Mouse (Mus musculus) myocyte (in vitro differentiated cells): ENCODE data around the gene Sh3bp4. TPM values are rescaled to one million over a fixed set of nuclear protein-coding genes. Genes with fewer than 3 reads are reported as not detected.

Experiments used
- H3K27me3 ChIP-seq: one replicate; pipeline ENCODE4 v1.6.1; 2011; ENCODE audit not compliant: control insufficient read depth, insufficient read depth, insufficient read length
- H3K36me3 ChIP-seq: one replicate; pipeline ENCODE4 v1.6.1; 2011; ENCODE audit not compliant: control insufficient read depth, insufficient read depth
- H3K4me2 ChIP-seq: one replicate; pipeline ENCODE4 v1.6.1; 2011; ENCODE audit warnings: low read depth, control low read depth
- H3K4me3 ChIP-seq: one replicate; pipeline ENCODE4 v1.5.1; 2011; ENCODE audit warnings: mild to moderate bottlenecking, control low read depth, moderate library complexity
- H3K79me2 ChIP-seq: one replicate; pipeline ENCODE4 v1.6.1; 2011; ENCODE audit not compliant: control insufficient read depth, insufficient read depth
- H3ac ChIP-seq: one replicate; pipeline ENCODE4 v1.6.1; 2011; ENCODE audit not compliant: control insufficient read depth, insufficient read length
- CEBPB ChIP-seq: IDR thresholded peaks from 2 replicates; pipeline ENCODE4 v1.6.1; 2011; ENCODE audit warnings: mild to moderate bottlenecking, moderate library complexity; ENCODE audit not compliant: poor library complexity, insufficient read depth, severe bottlenecking
- E2F4 ChIP-seq: IDR thresholded peaks from one replicate; pipeline ENCODE4 v1.6.1; 2011; ENCODE audit warnings: mild to moderate bottlenecking, control low read depth, moderate library complexity; ENCODE audit not compliant: insufficient read depth
- MAX ChIP-seq: IDR thresholded peaks from one replicate; pipeline ENCODE4 v1.6.1; 2011; ENCODE audit warnings: low read depth, mild to moderate bottlenecking, control low read depth
- MYOD1 ChIP-seq, 3 experiments: IDR thresholded peaks; one replicate each; pipeline ENCODE4 v1.6.1; 2011; ENCODE audit warnings: control low read depth in 2 of 3, low read depth in 2 of 3, mild to moderate bottlenecking in 2 of 3, moderate library complexity in 1 of 3; ENCODE audit not compliant: insufficient read length in 2 of 3, control insufficient read depth in 1 of 3
- MYOG ChIP-seq, 3 experiments: IDR thresholded peaks; one replicate each; pipeline ENCODE4 v1.6.1; 2011; ENCODE audit warnings: control low read depth in 2 of 3, low read depth in 2 of 3, mild to moderate bottlenecking in 2 of 3; ENCODE audit not compliant: insufficient read length in 2 of 3, control insufficient read depth in 1 of 3, insufficient read depth in 1 of 3
- POLR2A ChIP-seq: IDR thresholded peaks from one replicate; pipeline ENCODE4 v1.6.1; 2011; ENCODE audit warnings: low read depth, mild to moderate bottlenecking, control low read depth, moderate library complexity; ENCODE audit not compliant: insufficient read length
- POLR2AphosphoS2 ChIP-seq: IDR thresholded peaks from one replicate; pipeline ENCODE4 v1.6.1; 2011; ENCODE audit warnings: low read depth, control low read depth; ENCODE audit not compliant: insufficient read length
- REST ChIP-seq: IDR thresholded peaks from one replicate; pipeline ENCODE4 v1.6.1; 2011; ENCODE audit warnings: mild to moderate bottlenecking, control low read depth, moderate library complexity; ENCODE audit not compliant: insufficient read depth, insufficient read length
- SRF ChIP-seq: IDR thresholded peaks from one replicate; pipeline ENCODE4 v1.6.1; 2011; ENCODE audit warnings: low read depth; ENCODE audit not compliant: control insufficient read depth, insufficient read length
- TCF12 ChIP-seq: IDR thresholded peaks from one replicate; pipeline ENCODE4 v1.6.1; 2011; ENCODE audit warnings: mild to moderate bottlenecking, control low read depth; ENCODE audit not compliant: poor library complexity, insufficient read depth, severe bottlenecking
- TCF3 ChIP-seq: IDR thresholded peaks from one replicate; pipeline ENCODE4 v1.6.1; 2011; ENCODE audit warnings: low read depth, control low read depth; ENCODE audit not compliant: insufficient read length
- USF1 ChIP-seq: IDR thresholded peaks from one replicate; pipeline ENCODE4 v1.6.1; 2011; ENCODE audit warnings: low read depth, mild to moderate bottlenecking, control low read depth, moderate library complexity
- polyA plus RNA-seq: library from polyadenylated mRNA; unstranded; fragments of >200 nt; fragmentation: generic; extraction: Trizol; gene quantifications from one replicate; pipeline ENCODE4 v1.2.1, GENCODE M21; 2012; ENCODE audit warnings: missing spikeins

Sh3bp4 gene
- polyA plus RNA-seq, 1 experiment = 23.2 TPM

DNA sequence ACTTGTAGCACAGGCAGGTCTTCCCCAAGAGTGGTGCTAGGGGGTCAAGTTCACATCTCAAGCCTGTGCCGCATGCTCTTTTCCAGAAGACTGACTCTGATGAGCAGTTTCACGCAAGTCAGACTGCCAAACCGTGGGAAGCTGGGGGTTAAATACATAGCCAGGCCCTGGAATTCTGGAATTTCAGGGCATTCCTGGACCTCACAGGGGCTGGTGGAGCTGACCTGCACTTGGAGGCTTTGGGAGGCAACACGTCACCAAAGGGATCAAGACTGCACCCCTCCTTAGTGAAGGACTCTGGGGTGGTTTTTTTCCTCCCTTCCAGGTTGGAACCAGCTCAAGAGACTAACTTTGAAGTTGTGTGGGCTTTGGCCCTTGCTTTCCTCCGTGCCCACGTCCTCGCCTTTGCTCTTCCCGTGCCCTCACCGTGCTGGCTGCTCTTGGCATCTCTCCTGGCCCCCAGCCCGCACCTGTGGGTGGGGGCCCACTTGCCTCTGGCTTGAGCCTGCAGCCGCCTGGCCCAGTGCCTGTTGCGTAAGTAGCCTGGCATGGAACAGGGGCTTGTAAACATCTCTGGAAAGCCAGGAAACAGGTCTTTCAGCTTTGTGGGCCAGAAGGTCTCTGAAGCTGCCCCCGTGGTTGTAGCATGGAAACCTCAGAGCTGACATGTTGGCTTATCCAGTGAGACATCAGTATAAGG lies 34.0 kb downstream of the Sh3bp4 start:
- Histone ChIP-seq H3K4me3 (no peak overlapping the region), H3K27me3 (no peaks in the 10 kb centered on the region), H3K36me3 (peaks cover 4% of the 10 kb centered on the region), H3K79me2 (peaks cover 55% of the 10 kb centered on the region), H3K4me2 (no peak overlapping the region), H3ac (no peak overlapping the region)
- TF ChIP-seq E2F4 (no peak), CEBPB (0 out of 2 replicates have a peak, but pooled peaks have one; percentile 15)

GRCm38 (mm10) chr1:89105891-89106830 lies 35.9 kb downstream of the Sh3bp4 start:
- Histone ChIP-seq H3ac (no peak overlapping the region), H3K36me3 (peaks cover 4% of the 10 kb centered on the region), H3K27me3 (no peaks in the 10 kb centered on the region), H3K79me2 (peaks cover 59% of the 10 kb centered on the region), H3K4me2 (no peak overlapping the region), H3K4me3 (no peak overlapping the region)
- no peak for TF ChIP-seq POLR2A
- peak in 1 of 3 experiments; percentile 8 for TF ChIP-seq MYOD1 (IDR thresholded peaks at IDR 0.05; ENCODE audit: control insufficient read depth in 1 of 3, insufficient read length in 2 of 3, low read depth in 2 of 3)

DNA sequence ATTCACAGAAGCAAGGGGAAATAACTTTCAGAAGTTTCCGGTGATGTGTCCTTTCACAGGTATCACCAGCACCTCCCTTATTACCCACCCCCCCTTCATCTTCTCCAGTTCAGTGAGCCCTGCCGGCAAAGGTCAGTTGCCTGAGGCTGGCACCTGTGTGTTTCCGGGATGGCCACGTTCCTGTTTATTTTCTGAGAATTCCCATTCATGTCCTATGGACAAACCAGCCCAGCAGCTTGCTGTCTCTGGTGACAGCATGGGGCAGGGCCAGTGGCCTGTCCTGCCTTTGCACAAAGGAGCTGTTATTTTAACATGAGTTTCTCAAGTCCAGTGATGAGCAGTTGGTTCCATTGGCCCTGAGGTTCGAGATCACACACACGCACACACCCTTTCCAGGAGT lies 37.3 kb downstream of the Sh3bp4 start:
- peaks cover 11% of the 10 kb centered on the region for H3K36me3 ChIP-seq
- no peak overlapping the region for H3K4me3 ChIP-seq
- H3K27me3 ChIP-seq = no peaks in the 10 kb centered on the region
- no peak for TF ChIP-seq MYOD1 (IDR thresholded peaks at IDR 0.05; ENCODE audit: control insufficient read depth in 1 of 3, insufficient read length in 2 of 3, low read depth in 2 of 3)
- TF ChIP-seq E2F4 = no peak
- TF ChIP-seq POLR2AphosphoS2 = no peak
- TF ChIP-seq USF1 = no peak
- TF ChIP-seq REST = no peak
- TF ChIP-seq MAX = no peak
- TF ChIP-seq SRF = no peak
- H3K79me2 ChIP-seq = peaks cover 63% of the 10 kb centered on the region
- no peak overlapping the region for H3ac ChIP-seq
- H3K4me2 ChIP-seq = peak overlapping the region; percentile 72

- Histone ChIP-seq H3ac (no peak overlapping the region), H3K27me3 (no peaks in the 10 kb centered on the region), H3K4me2 (peak overlapping the region; percentile 72), H3K36me3 (peaks cover 11% of the 10 kb centered on the region), H3K4me3 (no peak overlapping the region), H3K79me2 (peaks cover 64% of the 10 kb centered on the region)
- no peak for TF ChIP-seq MAX
- TF ChIP-seq TCF3 = no peak
- no peak for TF ChIP-seq TCF12
- no peak for TF ChIP-seq POLR2AphosphoS2
- no peak for TF ChIP-seq POLR2A
- TF ChIP-seq SRF = peak; percentile 95
- TF ChIP-seq MYOG (IDR thresholded peaks at IDR 0.05; ENCODE audit: control insufficient read depth in 1 of 3, insufficient read depth in 1 of 3, insufficient read length in 2 of 3, low read depth in 2 of 3) = no peak
- TF ChIP-seq USF1 = no peak
- no peak for TF ChIP-seq MYOD1 (IDR thresholded peaks at IDR 0.05; ENCODE audit: control insufficient read depth in 1 of 3, insufficient read length in 2 of 3, low read depth in 2 of 3)
- peak; percentile 65; the same call in 1 of the 2 replicates for TF ChIP-seq CEBPB
- no peak for TF ChIP-seq REST
- no peak for TF ChIP-seq E2F4
Observed at GRCm38 (mm10) chr1:89108340-89108896, 38.2 kb downstream of the Sh3bp4 start.

- Histone ChIP-seq H3K79me2 (peaks cover 54% of the 10 kb centered on the region), H3ac (no peak overlapping the region), H3K4me3 (no peak overlapping the region), H3K36me3 (peaks cover 11% of the 10 kb centered on the region), H3K4me2 (no peak overlapping the region), H3K27me3 (no peaks in the 10 kb centered on the region)
- no peak for TF ChIP-seq MYOD1 (IDR thresholded peaks at IDR 0.05; ENCODE audit: control insufficient read depth in 1 of 3, insufficient read length in 2 of 3, low read depth in 2 of 3)
- TF ChIP-seq TCF12 = no peak
- no peak for TF ChIP-seq TCF3
- TF ChIP-seq E2F4 = no peak
- no peak for TF ChIP-seq SRF
- no peak for TF ChIP-seq MAX
- TF ChIP-seq USF1 = no peak
- no peak for TF ChIP-seq CEBPB
- no peak for TF ChIP-seq REST
- no peak for TF ChIP-seq MYOG (IDR thresholded peaks at IDR 0.05; ENCODE audit: control insufficient read depth in 1 of 3, insufficient read depth in 1 of 3, insufficient read length in 2 of 3, low read depth in 2 of 3)
- no peak for TF ChIP-seq POLR2AphosphoS2
- no peak for TF ChIP-seq POLR2A
Observed at GRCm38 (mm10) chr1:89109767-89110166, 39.6 kb downstream of the Sh3bp4 start.
